Mouse (Mus musculus) CH12.LX (cell line): Measurements from ENCODE around the gene Pip5kl1. TPM values are rescaled to one million over a fixed set of nuclear protein-coding genes. Genes with fewer than 3 reads are reported as not detected.

Experiments used
- DNase-seq: peaks from one replicate; pipeline ENCODE4 v3.0.0-alpha.2; 2013; ENCODE audit errors: extremely low read depth
- H3K27ac ChIP-seq: 2 replicates; pipeline ENCODE4 v1.5.1; 2012; ENCODE audit warnings: low read depth, mild to moderate bottlenecking, control low read depth, moderate library complexity; ENCODE audit not compliant: insufficient read depth
- H3K27me3 ChIP-seq: replicated peaks from 2 replicates; pipeline ENCODE3; 2012; ENCODE audit warnings: inconsistent platforms
- H3K36me3 ChIP-seq, 2 experiments: replicated peaks in 1 of 2; 2 replicates each; pipeline versions ENCODE3 to v1.6.1; 2012; ENCODE audit warnings: inconsistent platforms in 1 of 2, low read length in 1 of 2, mild to moderate bottlenecking in 1 of 2, mixed read lengths in 1 of 2, moderate library complexity in 1 of 2; ENCODE audit not compliant: control insufficient read depth in 1 of 2, insufficient read depth in 1 of 2
- H3K4me1 ChIP-seq, 2 experiments: 2 replicates each; pipeline ENCODE4 v1.6.1; 2012; ENCODE audit warnings: inconsistent platforms in 1 of 2, moderate library complexity in 1 of 2; ENCODE audit not compliant: insufficient read depth in 2 of 2, control insufficient read depth in 1 of 2
- H3K4me2 ChIP-seq: 2 replicates; pipeline ENCODE4 v1.6.1; 2012; ENCODE audit warnings: low read depth, mild to moderate bottlenecking, control low read depth; ENCODE audit not compliant: poor library complexity, insufficient read depth, severe bottlenecking
- H3K4me3 ChIP-seq, 3 experiments: fragments of 150-350 bp in 1 of 3; sonication (generic) in 1 of 3; replicated peaks in 1 of 3; 2 replicates each; pipeline versions ENCODE3 to v1.5.1; 2011 to 2012; ENCODE audit warnings: low read depth in 2 of 3, low read length in 2 of 3, mild to moderate bottlenecking in 2 of 3, moderate library complexity in 2 of 3, control low read depth in 1 of 3, improper control_type of control experiment in 1 of 3, inconsistent platforms in 1 of 3, mixed read lengths in 1 of 3; ENCODE audit not compliant: poor library complexity in 1 of 3
- H3K79me2 ChIP-seq: replicated peaks from 2 replicates; pipeline ENCODE4 v1.6.1; 2012; ENCODE audit warnings: mild to moderate bottlenecking, moderate library complexity; ENCODE audit not compliant: control insufficient read depth, poor library complexity, insufficient read depth, severe bottlenecking; ENCODE audit errors: extremely low read depth
- H3K9ac ChIP-seq: 2 replicates; pipeline ENCODE4 v1.6.1; 2012; ENCODE audit warnings: low read depth, mild to moderate bottlenecking, control low read depth, moderate library complexity; ENCODE audit not compliant: insufficient read depth
- H3K9me3 ChIP-seq: replicated peaks from 2 replicates; pipeline ENCODE3; 2012; ENCODE audit warnings: low read length, inconsistent platforms, mixed read lengths
- ELF1 ChIP-seq: IDR thresholded peaks from 2 replicates; pipeline ENCODE4 v1.6.1; 2014; ENCODE audit warnings: low read depth, mild to moderate bottlenecking, inconsistent platforms, low read length, improper control_type of control experiment
- ETS1 ChIP-seq: conservative IDR thresholded peaks from 2 replicates; pipeline ENCODE4 v1.6.1; 2012; ENCODE audit warnings: low read depth, mild to moderate bottlenecking, inconsistent platforms, low read length, improper control_type of control experiment, moderate library complexity
- GABPA ChIP-seq: IDR thresholded peaks from 2 replicates; pipeline ENCODE4 v1.6.1; 2012; ENCODE audit warnings: low read depth, low read length, improper control_type of control experiment, inconsistent platforms; ENCODE audit not compliant: insufficient replicate concordance
- JUN ChIP-seq: IDR thresholded peaks from 2 replicates; pipeline ENCODE4 v1.6.1; 2011; ENCODE audit warnings: low read depth, mild to moderate bottlenecking, low read length, improper control_type of control experiment, moderate library complexity; ENCODE audit not compliant: insufficient read depth
- MAFK ChIP-seq: IDR thresholded peaks from 2 replicates; pipeline ENCODE4 v1.6.1; 2011; ENCODE audit warnings: low read length, improper control_type of control experiment; ENCODE audit not compliant: insufficient replicate concordance
- MAX ChIP-seq: IDR thresholded peaks from 2 replicates; pipeline ENCODE4 v1.6.1; 2011; ENCODE audit warnings: low read length, improper control_type of control experiment
- MAZ ChIP-seq: IDR thresholded peaks from 2 replicates; pipeline ENCODE4 v1.6.1; 2012; ENCODE audit warnings: low read depth, mild to moderate bottlenecking, inconsistent platforms, low read length, improper control_type of control experiment, moderate library complexity
- RCOR1 ChIP-seq: conservative IDR thresholded peaks from 2 replicates; pipeline ENCODE4 v1.6.1; 2012; ENCODE audit warnings: low read depth, mild to moderate bottlenecking, inconsistent platforms, low read length, improper control_type of control experiment
- TBP ChIP-seq: conservative IDR thresholded peaks from 2 replicates; pipeline ENCODE4 v1.6.1; 2011; ENCODE audit warnings: low read depth, low read length, improper control_type of control experiment
- UBTF ChIP-seq: IDR thresholded peaks from 2 replicates; pipeline ENCODE4 v1.6.1; 2012; ENCODE audit warnings: low read depth, mild to moderate bottlenecking, inconsistent platforms, low read length, improper control_type of control experiment, moderate library complexity
- USF2 ChIP-seq: conservative IDR thresholded peaks from 2 replicates; pipeline ENCODE4 v1.6.1; 2011; ENCODE audit warnings: low read depth, low read length, improper control_type of control experiment
- dilution Hi-C: fragments of 300-500 bp; cut with MboI; formaldehyde crosslinking; loops from 2 replicates; pipeline ENCODE4 v1.14.3; 2020; ENCODE audit warnings: low sequenced_read_pairs; ENCODE audit not compliant: extremely low pct_unique_long_range_greater_than_20kb, extremely low pct_ligation_motif_present
- in situ Hi-C: fragments of 300-500 bp; cut with MboI; formaldehyde crosslinking; loops from 3 replicates; pipeline ENCODE4 v1.14.3; 2019; ENCODE audit warnings: low sequenced_read_pairs, low pct_ligation_motif_present, low pct_unique_long_range_greater_than_20kb, mixed read lengths
- polyA plus RNA-seq: library from polyadenylated mRNA; unstranded; fragments of >175 nt; gene quantifications from 2 replicates; pipeline ENCODE4 v1.2.1, GENCODE M21; 2012; ENCODE audit warnings: low read depth; ENCODE audit not compliant: insufficient read length
- total RNA-seq, 2 experiments: library from RNA; depleted of rRNA; stranded (reverse); fragments of 300-350 nt in 1 of 2; fragments of >200 nt in 1 of 2; gene quantifications; 2 replicates each; pipeline ENCODE4 v1.2.3; 2012 to 2014

The Pip5kl1 gene
- total and polyA plus RNA-seq, 3 experiments: 0.28 to 0.64 (median 0.57) TPM

DNA sequence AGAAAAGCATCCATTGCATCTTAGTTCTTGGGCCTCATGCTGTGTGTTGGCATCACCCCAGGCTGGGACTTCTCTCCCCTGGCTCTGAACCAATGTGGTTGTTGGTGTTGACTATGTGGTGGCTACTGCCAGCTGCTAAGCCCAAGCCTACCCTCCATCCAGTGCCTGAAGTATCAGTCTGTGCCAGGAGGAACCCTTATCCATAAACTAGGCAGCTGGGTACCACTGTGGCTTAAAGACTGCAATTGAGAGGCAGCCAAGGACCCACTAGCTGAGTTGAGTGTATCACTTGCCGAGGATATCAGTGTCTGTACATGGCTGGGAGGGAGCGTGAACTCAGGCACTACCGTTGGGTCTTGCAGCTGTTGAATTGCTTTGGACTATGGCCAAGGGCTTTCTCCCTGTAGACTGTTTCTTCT is 31.6 kb upstream of the Pip5kl1 start:
- Histone ChIP-seq H3K4me2 (no peak overlapping the region), H3K27me3 (no peaks in the 10 kb centered on the region), H3K36me3 (peaks cover 0 to 11% of the 10 kb centered on the region in 2 experiments)
- TF ChIP-seq MAFK: no peak
- no peak for TF ChIP-seq JUN
- TF ChIP-seq ETS1: no peak
- no peak for TF ChIP-seq USF2
- no peak for TF ChIP-seq RCOR1
- TF ChIP-seq MAZ: no peak
- TF ChIP-seq, all 38 proteins: peak for 0
- peaks cover 16 to 49% of the 10 kb centered on the region in 2 experiments for H3K4me1 ChIP-seq
- H3K9ac ChIP-seq: no peak overlapping the region
- in situ Hi-C loops (no loop called here), dilution Hi-C loops (no loop called here)
- no peak overlapping the region for H3K27ac ChIP-seq
- DNase-seq: no peak
- no peaks in the 10 kb centered on the region; the same call in 1 of the 2 replicates for H3K79me2 ChIP-seq
- H3K4me3 ChIP-seq: no peak overlapping the region
- H3K9me3 ChIP-seq: no peaks in the 10 kb centered on the region

DNA sequence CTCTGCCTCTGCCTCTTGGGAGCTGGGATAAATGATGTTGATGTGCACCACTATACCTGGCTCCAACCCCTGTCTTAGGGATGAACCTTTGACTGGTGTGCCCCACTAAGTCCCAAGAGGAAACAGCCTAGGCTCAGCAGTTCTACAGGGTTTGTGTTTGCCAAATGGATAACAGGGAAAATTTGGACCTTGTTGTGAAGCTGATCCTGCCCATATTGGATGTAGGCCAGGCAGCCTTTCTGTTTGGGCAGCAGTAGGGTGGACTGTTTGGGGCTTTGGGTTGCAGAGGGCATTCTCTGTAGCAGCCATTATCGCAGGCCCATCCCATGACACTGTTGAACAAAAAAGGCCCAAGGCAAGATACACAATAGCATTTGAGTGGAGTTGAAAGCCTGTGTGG is 27.6 kb upstream of the Pip5kl1 start:
- Histone ChIP-seq H3K9ac (no peak overlapping the region), H3K27ac (no peak overlapping the region), H3K4me3 (no peak overlapping the region), H3K9me3 (no peaks in the 10 kb centered on the region), H3K79me2 (no peaks in the 10 kb centered on the region)
- dilution Hi-C loops: no loop called here
- TF ChIP-seq GABPA (no peak), TBP (no peak)
- TF ChIP-seq, all 38 proteins: peak for 0
- in situ Hi-C loops: no loop called here
- Histone ChIP-seq H3K36me3 (peaks cover 0 to 19% of the 10 kb centered on the region in 2 experiments), H3K27me3 (no peaks in the 10 kb centered on the region), H3K4me1 (peaks cover 16 to 36% of the 10 kb centered on the region in 2 experiments), H3K4me2 (no peak overlapping the region)
- DNase-seq: no peak

GRCm38 (mm10) chr2:32547380-32547779 is 27.2 kb upstream of the Pip5kl1 start:
- dilution Hi-C loops: no loop called here
- Histone ChIP-seq H3K79me2 (no peaks in the 10 kb centered on the region), H3K9me3 (no peaks in the 10 kb centered on the region), H3K4me3 (no peak overlapping the region), H3K27ac (no peak overlapping the region)
- TF ChIP-seq ELF1: no peak
- TF ChIP-seq RCOR1: no peak
- TF ChIP-seq JUN: no peak
- no peak for TF ChIP-seq MAX
- TF ChIP-seq UBTF: no peak
- TF ChIP-seq, all 38 proteins: peak for 0
- Histone ChIP-seq H3K4me1 (peaks cover 12 to 32% of the 10 kb centered on the region in 2 experiments), H3K36me3 (peaks cover 0 to 19% of the 10 kb centered on the region in 2 experiments), H3K9ac (no peak overlapping the region), H3K27me3 (no peaks in the 10 kb centered on the region), H3K4me2 (no peak overlapping the region)
- in situ Hi-C loops: no loop called here
- DNase-seq: no peak
